Mouse (Mus musculus) hindbrain, embryonic 12.5 days (tissue): ENCODE measurements around the gene Gm7145. TPM values are rescaled to one million over a fixed set of nuclear protein-coding genes. Genes with fewer than 3 reads are reported as not detected.
"Not testable (repeated sequence)": the region's sequence is repeated elsewhere in the genome, so short reads cannot be mapped to it uniquely, and the experiment has no call there.

Experiments
- ATAC-seq: fragments of 200-750 bp; cut with Nextera tagmentation; 2 replicates; pipeline ENCODE4 v1.8.0; 2017; ENCODE audit warnings: moderate TSS enrichment; ENCODE audit not compliant: low FRiP score
- H3K27ac ChIP-seq: fragments of 300-500 bp; sonication (generic); 2 replicates; pipeline ENCODE4 v1.5.1; 2016; ENCODE audit warnings: mild to moderate bottlenecking
- H3K27me3 ChIP-seq: fragments of 300-500 bp; sonication (generic); 2 replicates; pipeline ENCODE4 v1.6.1; 2016; ENCODE audit warnings: mild to moderate bottlenecking
- H3K36me3 ChIP-seq: fragments of 300-500 bp; sonication (generic); 2 replicates; pipeline ENCODE4 v1.6.1; 2016; ENCODE audit warnings: mild to moderate bottlenecking
- H3K4me1 ChIP-seq: fragments of 300-500 bp; sonication (generic); 2 replicates; pipeline ENCODE4 v1.6.1; 2016
- H3K4me2 ChIP-seq: fragments of 300-500 bp; sonication (generic); replicated peaks from 2 replicates; pipeline ENCODE4 v1.6.1; 2016; ENCODE audit warnings: mild to moderate bottlenecking
- H3K4me3 ChIP-seq: fragments of 300-500 bp; sonication (generic); 2 replicates; pipeline ENCODE4 v1.5.1; 2016; ENCODE audit warnings: mild to moderate bottlenecking
- H3K9ac ChIP-seq: fragments of 300-500 bp; sonication (generic); 2 replicates; pipeline ENCODE4 v1.6.1; 2016; ENCODE audit warnings: mild to moderate bottlenecking, moderate library complexity
- H3K9me3 ChIP-seq: fragments of 300-500 bp; sonication (generic); replicated peaks from 2 replicates; pipeline ENCODE4 v1.6.1; 2016; ENCODE audit warnings: mild to moderate bottlenecking
- WGBS: fragments of 180-500 bp; shearing (Covaris S2); methylation state at CpG from one replicate; pipeline ENCODE4 v1.1.7; 2016; 5-methylcytosine and 5-hydroxymethylcytosine counted together
- polyA plus RNA-seq: library from polyadenylated mRNA; unstranded; fragments of >200 nt; fragmentation: Nextera tagmentation; extraction: Ambion mirVana; gene quantifications from 2 replicates; pipeline ENCODE4 v1.2.1, GENCODE M21; 2016

The Gm7145 gene
- not detected in 2 replicates for polyA plus RNA-seq

- no peak within 1 kb of the TSS for H3K4me3 ChIP-seq
- H3K27me3 ChIP-seq: no peaks in the 10 kb centered on the region
- 0 out of 2 replicates have a peak, but pooled peaks cover 3% of the 10 kb centered on the region for H3K9me3 ChIP-seq
- ATAC-seq: no peak
- WGBS: 75% methylated on average over 4 of the region's 4 CpGs
- H3K36me3 ChIP-seq: no peaks in the 10 kb centered on the region
- no peaks in the 10 kb centered on the region for H3K4me1 ChIP-seq
- H3K9ac ChIP-seq: no peak within 1 kb of the TSS
- no peak within 1 kb of the TSS for H3K27ac ChIP-seq
- no peak within 1 kb of the TSS for H3K4me2 ChIP-seq
Observed at GRCm38 (mm10) chr1:117965639-117966038, at the start of gene Gm7145. Gene Gm7145 (plus strand): TSS chr1:117965939.

- WGBS: 58% methylated on average over 1 of the region's 1 CpGs
- H3K4me3 ChIP-seq, H3K27ac ChIP-seq, H3K27me3 ChIP-seq, ATAC-seq, H3K4me1 ChIP-seq, H3K9me3 ChIP-seq, H3K4me2 ChIP-seq, H3K36me3 ChIP-seq, H3K9ac ChIP-seq: not testable (repeated sequence)
Observed at GRCm38 (mm10) chr1:117927715-117928114, 38.0 kb upstream of the Gm7145 start, which contains the start of gene Gm28168. Gene Gm28168 (plus strand): TSS chr1:117928015.

GRCm38 (mm10) chr1:118003876-118004275 lies 38.1 kb downstream of the Gm7145 start:
- H3K36me3 ChIP-seq, H3K4me3 ChIP-seq, H3K27ac ChIP-seq: not testable (repeated sequence)

GRCm38 (mm10) chr1:118012736-118013135 lies 47.0 kb downstream of the Gm7145 start:
- 28% methylated on average over 8 of the region's 8 CpGs for WGBS
- H3K9me3 ChIP-seq, ATAC-seq, H3K36me3 ChIP-seq, H3K27ac ChIP-seq, H3K27me3 ChIP-seq, H3K4me1 ChIP-seq, H3K4me3 ChIP-seq, H3K4me2 ChIP-seq, H3K9ac ChIP-seq: not testable (repeated sequence)

More at GRCm38 (mm10) chr1:118003876-118004275, 38.1 kb downstream of the Gm7145 start:
- not testable (repeated sequence) for H3K9ac ChIP-seq, H3K4me1 ChIP-seq, H3K9me3 ChIP-seq, H3K27me3 ChIP-seq, ATAC-seq, H3K4me2 ChIP-seq

Other genes starting within 250 kb of the Gm7145 start
- gene B020011L13Rik, start 184.8 kb upstream of the Gm7145 start, polyA plus RNA-seq: not detected in 2 replicates
- gene Gm28360, start 135.9 kb upstream of the Gm7145 start, polyA plus RNA-seq: not detected in 2 replicates
- gene Gm28168, start 37.9 kb upstream of the Gm7145 start, polyA plus RNA-seq: not detected in 2 replicates
- 0.28 and 0.57 TPM in 2 replicates for gene Gm29106, start 210.6 kb downstream of the Gm7145 start, polyA plus RNA-seq